Mouse (Mus musculus) fibroblast of lung, adult 2 months (primary cell): ENCODE measurements at regions not wholly inside any gene's neighbourhood (a gene's known extent, or its start where the extent isn't known, plus 50 kb on each side); places are given as distances from the start of the nearest gene placed in this dataset.
"Not testable (repeated sequence)": the region's sequence is repeated elsewhere in the genome, so short reads cannot be mapped to it uniquely, and the experiment has no call there.

Experiments
- DNase-seq: peaks from one replicate; pipeline ENCODE4 v3.0.0-alpha.2; 2011; ENCODE audit warnings: low read depth

DNA sequence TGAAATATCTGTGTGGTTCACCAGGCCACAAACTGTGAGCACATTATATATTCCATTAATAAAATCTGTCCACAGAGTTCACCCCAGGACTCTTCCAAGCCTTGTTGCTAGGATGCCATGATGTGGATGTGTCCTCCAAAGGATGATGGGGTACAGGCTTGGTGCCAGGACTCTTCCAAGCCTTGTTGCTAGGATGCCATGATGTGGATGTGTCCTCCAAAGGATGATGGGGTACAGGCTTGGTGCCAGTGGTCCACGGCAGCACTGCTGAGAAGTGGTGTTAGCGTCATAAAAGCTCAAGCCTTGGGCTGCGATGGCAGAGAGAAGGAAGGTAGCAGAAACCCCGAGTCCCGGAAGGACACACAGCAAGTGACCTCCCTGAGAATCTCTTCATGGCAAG is 153.4 kb downstream of the Srek1 start:
- not testable (repeated sequence) for DNase-seq

DNA sequence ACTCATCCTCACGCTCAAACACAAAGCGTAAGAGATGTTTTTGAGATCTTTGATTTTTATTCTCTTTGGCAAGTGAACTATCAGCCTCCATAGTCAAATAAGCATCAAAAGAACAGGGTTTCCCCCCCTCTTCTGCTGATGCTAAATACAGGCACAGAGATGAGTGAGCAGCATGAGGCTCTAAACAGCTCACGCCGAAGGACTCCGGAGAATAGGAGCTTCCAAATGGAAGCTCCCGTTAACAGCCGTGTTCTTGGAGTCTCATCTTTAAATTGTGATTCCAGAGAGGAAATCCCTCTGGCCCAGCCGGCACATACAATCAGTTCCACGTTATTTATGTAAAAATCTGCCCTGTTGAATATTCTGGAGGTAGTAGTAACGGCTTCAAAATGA is 161.1 kb downstream of the Srek1 start:
- no peak for DNase-seq

DNA sequence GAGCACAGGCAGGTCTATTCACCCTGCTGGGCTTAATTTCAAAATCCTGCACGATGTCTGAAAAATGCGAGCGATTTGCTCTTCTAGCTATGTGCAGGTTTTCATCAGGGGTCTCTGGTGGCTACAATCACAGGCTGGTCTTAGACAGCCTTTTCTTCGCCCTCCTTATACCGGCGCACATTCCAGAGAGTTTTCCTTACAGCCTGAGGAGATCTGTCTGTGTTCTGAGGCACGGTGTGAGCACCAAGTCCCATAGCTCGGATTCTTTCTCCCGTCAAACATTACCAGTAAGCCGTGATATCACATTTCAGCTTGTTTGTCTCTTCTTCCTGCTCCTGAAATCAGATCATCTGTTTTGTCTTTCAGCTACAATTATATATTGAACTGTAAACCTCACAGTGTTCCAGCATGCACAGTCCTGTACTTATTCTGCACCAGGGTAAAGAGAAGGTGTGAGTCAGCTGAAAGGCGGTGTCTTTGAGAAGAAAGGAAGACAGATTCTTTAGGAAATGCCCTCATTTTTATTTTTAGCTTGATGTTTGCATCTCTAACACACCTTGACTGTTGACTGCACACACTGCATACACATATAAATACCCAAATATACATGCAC is 161.6 kb downstream of the Srek1 start:
- DNase-seq, result no peak

DNA sequence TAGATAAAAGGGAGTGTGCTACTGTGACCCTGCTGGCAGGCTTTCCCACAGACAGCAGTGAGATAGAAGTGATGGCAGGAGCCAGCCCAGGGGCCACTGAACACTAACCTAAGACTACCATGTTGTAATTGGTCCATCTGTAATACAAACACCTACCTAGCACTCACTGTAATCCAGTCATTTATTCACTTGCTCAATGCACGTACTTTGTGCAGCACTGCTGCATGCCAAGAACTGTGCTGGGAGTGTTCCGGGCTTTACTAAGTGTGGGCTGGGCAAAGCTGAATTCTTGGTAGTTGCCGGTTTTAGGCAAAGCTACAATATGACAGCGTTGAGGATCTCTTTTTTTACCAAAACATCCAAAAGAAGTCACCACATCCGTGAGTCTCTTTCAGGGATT is 172.1 kb downstream of the Srek1 start:
- DNase-seq, result no peak

DNA sequence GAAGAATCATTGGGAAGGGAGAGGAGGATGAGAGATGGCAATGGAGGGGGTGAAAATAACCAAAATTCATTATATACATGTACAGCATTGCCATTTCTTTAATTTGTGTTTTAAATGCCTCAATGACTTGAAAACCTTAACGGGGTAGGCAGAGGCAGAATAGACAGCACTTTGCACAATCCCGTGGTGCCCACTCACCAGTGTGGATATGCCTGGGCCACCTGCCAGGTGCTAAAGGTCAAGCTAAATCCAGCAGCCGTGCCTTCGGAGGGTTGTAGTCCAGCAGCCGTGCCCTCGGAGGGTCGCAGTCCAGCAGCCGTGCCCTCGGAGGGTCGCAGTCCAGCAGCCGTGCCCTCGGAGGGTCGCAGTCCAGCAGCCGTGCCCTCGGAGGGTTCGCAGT is 182.0 kb downstream of the Srek1 start:
- DNase-seq, result no peak

DNA sequence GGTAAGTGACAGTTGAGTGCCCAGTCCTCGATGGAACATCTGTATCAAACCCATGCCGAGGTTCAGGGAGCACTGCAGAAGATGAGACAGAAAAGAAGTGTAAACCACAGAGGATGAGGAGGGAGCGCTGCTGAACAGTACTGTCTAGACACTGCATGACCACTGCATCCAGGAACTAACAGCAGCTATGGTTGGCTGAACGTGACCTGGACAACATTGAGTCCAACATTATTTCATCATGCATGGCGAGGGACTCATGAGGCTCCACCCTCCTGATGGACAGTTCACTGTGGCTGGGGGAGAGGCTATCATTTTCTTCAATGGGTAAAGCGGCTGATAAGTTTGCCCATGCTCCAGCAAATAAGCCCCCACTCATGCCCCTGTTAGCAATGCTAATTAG is 182.5 kb downstream of the Srek1 start:
- no peak for DNase-seq

DNA sequence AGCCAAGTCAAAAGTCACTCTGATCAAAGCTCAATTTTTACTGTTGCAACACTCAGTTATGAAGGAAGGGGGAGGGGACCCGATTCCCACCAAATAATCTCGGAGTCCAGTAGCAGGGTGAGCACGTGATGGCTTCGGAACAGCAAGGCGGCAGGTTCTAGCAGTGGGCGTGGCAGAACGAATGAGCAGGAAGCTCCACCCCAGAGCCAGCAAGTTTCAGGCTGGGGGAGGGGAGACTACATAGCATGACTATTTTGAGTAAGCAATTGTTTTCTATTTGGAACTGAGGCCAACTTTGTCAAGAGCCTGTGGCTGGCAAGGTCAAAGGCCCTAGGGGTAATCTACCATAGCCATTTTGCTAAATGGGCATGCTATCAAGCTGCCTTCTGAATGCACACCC is 183.0 kb downstream of the Srek1 start:
- DNase-seq, result not testable (repeated sequence)

DNA sequence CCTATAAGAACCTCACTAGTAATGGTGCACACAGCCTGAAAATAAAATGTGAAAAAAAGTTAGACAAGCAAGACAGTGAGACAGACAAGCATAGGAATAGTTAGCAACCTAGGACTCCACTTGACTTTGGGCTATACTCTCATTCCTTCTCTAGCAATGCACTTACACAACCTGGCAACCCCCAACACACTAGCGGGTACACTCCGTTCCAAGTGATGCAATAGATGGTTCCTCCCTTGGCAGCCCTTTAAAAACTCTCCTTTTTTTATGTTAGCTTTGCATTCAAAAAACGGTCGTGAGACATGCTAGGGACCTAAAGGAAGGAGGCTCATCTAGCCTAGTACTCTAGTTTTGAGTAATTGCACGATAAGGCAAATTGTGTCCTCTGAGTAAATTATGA is 184.8 kb downstream of the Srek1 start:
- no peak for DNase-seq

DNA sequence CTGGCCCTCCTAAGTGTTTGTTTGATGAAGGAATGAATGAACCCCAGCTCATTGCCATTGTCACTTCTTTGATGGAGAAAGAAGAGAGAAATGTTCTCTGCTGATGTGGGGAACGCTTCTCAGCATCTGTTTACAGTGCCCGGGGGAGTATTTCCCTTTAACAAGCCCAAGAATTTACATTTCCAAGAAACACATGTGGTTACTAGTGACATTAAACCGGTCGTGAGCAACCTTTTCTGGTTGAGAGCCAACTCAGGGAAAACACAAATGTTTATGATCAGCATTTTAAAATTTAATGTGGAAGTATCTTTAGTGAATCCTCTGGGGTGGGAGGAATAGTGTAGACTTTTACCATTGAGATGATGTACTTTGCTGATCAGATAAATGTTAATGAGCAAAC is 197.6 kb downstream of the Srek1 start:
- DNase-seq, result no peak

DNA sequence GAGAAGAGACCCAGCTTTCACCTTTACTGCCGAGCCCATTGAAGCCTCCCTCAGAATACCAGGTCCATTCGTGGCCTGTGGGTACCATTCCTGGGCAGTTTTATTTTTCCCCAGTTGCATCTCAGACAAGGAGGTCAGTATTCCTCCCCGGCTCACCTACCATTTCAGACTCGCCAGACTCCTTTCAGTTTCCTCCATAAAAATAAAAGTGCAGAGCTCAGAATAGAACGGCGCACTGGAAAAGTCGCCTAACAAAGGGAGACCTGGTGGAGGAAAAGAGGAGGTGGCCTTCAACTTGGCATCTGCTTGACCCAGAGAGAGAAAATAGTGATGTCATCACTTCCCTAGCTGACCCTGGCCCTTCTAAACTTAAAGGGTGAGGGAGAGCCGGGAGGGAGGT is 209.7 kb downstream of the Srek1 start:
- no peak for DNase-seq

DNA sequence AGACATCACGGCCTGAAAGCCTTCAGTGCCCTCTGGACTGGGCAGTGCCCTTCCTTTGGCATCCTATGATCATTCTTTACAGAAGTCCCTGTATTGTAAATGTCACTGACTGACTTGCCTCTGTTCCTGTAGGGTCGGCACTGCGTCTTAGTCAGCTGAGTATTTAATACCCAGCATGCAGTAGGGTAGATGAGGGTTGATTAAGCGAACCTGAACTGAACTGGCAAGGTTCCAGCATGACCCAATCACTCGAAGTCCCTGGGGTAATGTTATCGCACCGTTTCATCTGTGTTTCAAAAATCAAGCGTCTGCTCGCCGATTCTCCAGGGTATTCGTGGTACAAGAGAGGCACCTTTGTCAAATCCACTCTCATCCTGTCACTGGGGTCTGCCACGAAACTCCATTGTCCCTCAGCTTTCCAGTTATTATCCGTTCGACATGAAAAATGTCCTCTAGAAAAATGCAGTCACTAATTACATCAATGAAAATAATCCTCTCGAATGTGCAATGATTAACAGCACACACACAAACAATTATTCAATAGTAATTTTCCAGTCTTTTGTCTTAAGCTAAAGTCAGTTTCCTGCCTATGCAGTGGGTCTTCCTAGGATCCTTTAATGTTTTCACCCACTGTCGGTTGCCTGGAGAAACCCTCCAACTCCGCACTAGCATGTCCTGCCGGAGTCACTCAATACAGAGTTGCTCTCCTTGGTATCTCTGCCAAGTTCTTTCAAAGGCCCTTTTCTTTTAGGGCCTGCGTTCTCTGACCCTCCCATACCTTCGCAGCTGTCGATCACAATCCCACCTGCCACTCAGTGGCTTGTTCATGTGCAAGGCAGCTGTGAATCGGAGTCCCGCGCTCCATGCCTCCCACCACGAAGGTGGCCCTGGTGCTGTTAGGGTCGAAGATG is 212.4 kb downstream of the Srek1 start:
- DNase-seq, result no peak

DNA sequence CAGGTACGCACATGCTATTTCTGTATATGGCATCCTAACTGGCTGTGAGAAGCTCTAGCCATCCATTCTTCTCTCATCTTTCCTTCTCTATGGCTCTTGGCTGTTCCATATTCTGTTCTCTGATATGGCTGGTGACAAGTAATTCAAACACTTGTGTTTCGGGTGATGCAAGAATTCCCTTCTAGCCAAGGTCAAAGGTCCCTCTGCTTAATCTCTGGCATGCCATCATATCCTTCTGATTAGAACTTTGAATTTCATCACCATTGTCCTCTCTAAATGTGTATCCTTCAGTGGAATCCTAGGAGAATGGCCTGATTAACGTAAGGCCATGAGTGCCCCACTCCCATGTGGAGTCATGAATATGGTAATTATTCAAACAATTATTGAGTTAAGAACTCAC is 215.5 kb downstream of the Srek1 start:
- DNase-seq, result no peak

DNA sequence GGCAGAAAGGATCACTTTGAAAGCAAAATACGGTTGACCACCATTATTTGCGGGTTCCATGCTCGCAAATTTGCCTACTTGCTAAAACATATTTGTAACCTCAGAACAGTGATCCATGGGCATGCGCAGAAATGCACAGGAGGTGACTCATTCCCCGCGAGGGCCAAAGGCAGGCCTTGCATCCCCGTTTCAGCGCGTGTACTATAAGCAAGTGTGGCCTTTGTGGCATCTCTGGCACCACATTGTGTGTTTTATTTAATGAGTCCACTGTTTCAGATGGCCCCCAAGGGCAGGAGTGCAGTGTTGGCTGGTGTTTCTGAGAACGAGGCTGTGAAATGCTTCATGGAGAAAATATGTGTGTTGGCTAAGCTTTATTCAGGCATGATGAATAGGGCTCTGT is 205.3 kb upstream of the Mast4 start:
- peak; percentile 58 for DNase-seq

DNA sequence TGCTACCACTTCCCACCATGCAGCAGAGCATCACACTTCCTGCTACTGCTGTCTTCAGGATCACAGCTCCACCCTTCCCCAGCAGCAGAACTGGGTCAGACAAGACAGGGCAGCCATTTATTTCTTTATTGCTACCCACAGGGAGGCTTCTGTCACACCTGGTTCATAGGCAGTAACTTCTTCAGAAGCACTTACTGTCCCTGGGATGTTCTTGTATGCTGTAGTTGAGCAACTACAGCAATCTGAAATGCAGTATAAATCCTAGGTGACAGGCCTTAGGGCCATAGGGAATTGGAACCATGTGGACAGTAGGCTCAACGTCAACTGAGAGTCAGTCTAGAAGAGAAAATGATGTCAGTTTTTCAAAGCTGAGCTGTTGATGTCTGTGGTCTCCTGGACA is 179.5 kb upstream of the Mast4 start:
- no peak for DNase-seq

DNA sequence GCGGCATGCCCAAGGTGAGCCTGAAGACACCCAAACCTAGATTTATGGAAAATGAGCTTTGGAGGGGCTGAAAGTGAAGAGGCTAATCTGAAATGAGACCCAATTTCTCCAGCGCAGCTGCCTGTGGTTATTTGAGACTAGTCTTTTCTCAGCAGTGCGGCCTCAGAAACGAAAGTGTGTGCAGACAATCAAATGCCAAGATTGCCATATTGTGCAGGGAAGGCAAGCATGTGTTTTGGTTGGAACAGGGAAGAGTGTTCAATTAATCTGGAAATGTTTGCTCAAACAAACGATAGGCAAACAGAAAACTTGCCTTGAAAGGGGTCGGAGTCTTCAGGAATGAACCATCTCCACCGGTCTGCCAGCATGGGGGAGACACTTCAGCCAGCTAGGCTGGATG is 178.2 kb upstream of the Mast4 start:
- no peak for DNase-seq

DNA sequence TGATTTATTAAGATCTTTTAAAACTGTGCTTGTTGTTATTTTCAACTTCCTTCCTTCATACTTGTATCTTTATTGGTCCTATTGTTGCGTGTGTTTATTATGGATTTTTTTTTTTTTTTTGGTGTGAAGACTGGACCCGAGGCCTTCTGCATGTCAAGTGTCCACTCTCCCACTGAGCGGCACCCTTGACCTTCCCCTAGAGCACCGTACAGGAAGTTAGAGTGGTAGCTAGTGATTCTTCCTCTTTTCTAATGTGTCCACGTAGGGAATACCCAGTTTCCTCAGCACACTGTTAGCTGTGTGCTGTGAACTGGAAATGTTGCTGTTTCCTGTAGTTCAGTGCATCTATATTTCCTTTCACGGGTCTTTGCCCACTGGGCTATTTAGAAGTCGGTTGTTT is 170.7 kb upstream of the Mast4 start:
- no peak for DNase-seq

DNA sequence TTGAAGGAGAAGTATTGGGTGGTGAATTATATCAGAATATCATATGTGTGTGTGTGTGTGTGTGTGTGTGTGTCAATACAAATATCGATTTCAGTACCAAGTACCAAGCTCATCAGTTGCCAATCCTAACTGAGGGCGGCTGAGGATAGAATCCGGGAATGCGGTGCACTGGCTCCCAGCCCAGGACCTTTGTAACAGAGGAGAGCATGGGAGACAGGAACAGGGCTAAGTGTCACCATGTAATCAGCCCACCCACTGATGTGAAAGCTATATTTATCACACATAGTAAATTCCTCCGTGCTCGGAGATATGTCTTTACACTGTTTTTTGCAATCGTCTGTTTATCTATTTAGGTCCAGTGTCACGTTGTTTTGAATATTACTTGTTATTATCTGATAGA is 165.1 kb upstream of the Mast4 start:
- no peak for DNase-seq

DNA sequence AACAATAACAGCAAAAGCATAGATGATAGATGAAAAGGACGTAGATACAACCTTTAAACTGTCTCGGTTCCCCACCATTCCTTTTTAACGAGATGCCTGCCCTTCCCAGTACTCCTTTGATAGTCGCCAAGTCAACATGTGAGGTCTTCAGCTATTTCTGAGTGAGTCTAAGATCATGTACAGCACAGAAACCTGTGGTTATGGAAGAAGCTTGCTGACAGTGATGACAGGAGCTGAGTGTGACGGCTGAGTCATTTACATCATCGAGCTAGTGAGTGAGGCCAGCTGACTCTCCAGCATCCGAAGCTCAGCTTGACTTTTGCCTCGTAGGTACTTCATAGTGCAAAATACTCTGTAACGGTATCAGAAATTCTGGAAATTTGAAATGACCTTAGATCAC is 160.1 kb upstream of the Mast4 start:
- no peak for DNase-seq

DNA sequence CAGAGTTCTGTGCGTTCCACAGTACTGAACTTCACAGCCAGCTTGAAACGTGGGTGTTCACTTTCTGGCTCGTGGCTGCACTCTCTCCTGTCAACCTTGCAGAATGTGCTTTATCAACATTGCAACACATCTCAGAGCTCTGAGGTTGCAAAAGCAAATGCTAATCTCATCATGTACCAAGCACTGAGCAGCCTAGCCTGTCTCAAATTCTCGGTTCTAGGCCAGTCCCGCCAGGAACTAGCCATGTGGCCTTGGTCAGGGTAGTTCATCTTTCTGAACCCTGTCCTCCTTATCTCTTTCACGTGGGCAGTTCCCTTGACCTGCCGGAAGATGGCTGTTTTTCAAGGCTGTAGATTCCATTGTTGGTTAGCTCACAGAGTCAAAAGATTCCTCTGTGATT is 159.3 kb upstream of the Mast4 start:
- no peak for DNase-seq

DNA sequence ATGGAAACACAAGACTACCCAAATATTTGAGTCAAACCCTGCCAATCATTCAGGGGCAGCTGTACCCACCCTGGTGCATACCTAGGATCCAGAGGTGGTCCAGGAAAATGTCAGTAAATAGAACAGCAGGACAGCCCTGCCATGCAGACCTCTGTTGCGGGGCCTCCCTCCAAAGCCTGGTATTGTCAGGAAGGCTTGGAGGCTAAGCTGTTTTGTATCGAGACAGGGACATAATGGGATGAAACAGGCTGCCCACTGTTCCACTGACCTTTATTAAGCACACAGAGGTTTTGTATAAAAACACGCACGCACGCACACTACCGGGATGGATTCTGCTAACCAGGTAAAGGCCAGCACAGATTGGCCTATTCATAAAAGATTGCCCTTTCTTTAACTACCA is 155.8 kb upstream of the Mast4 start:
- DNase-seq, result no peak

DNA sequence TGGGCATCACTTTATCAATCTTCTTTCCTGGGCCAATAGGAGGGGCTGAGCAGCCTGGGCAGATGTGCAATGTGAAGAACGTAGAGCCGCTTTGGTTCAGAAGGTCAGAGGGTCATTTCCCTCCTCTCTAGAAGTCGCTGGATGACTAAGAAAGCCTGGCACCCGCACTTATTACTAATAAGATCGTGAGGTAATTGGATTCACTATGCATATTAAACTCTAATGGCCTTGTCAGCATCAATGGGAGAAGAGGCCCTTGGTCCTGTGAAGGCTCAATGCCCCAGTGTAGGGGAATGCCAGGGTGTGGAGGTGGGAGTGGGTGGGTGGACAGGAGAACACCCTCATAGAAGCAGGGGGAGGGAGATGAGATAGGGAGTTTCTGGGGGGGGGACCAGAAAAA is 149.8 kb upstream of the Mast4 start:
- DNase-seq, result no peak

DNA sequence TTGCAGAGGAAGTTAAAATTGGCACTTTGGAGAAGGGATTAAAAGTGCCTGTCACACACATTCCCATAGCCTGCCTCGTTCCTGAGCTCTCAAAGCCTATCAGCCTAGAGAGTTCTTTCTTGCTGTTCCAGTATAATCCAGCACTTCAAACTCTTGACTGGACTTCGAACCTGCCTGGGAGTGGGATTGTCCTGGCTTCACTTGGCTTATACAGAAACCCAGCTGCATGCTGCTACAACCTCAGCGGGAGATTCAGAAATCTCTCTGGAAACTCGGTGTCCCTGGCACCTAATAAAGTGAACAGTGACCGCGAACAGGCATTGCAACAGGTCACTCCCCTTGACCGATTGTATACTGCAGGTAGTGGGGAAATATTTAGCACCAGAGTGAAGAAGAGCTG is 149.1 kb upstream of the Mast4 start:
- DNase-seq, result no peak

DNA sequence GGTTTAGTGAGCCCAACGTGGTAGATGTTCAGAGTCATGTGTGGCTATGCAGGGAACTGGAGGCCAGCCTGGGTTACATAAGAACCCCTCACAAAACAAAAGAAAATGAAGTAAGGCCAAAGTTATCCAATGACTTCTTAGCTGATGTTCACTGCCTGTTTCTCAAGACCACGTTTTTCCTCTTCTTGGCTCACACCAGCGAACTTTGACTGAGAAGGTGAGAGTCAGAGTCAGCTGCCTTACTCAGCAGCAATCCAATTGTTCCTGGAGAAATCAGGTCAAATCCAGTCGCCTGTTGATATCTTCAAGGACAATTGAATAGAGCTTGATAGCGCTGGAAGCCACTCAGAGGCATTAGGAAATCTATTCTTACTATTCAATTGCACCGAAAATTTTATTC is 142.0 kb upstream of the Mast4 start:
- DNase-seq, result no peak

DNA sequence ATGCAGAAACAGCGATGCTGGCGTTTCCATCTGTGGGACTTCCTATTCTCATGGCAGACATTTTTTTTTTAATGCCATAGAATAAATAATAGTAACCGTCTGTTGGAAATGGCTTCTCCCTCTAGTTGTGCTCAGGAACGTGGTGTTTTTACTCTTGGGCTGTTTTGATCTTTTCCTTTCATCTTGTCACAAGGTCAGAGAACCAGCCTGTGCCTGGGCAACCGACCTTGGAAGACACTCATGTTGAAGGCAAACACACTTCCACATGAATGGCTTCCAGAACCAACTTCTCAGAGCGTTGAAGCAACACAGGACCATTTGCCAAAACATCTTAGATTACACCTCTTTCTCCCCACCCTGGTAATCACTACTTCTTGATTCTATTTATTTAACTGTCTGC is 137.9 kb upstream of the Mast4 start:
- DNase-seq, result no peak
